Mouse (Mus musculus) liver, adult (tissue): ENCODE data around the gene Spsb4.

Experiments
- GATA4 ChIP-seq: IDR thresholded peaks from 2 replicates; pipeline ENCODE4 v1.6.1; 2014; ENCODE audit warnings: mild to moderate bottlenecking, low read length; ENCODE audit not compliant: insufficient replicate concordance

Spsb4 gene

GRCm38 (mm10) chr9:97019686-97020085 is 1.0 kb upstream of the Spsb4 start:
- TF ChIP-seq GATA4: no peak

- no peak for TF ChIP-seq GATA4
Measured at GRCm38 (mm10) chr9:97019231-97019630, 588 bp upstream of the Spsb4 start.

- no peak for TF ChIP-seq GATA4
Measured at GRCm38 (mm10) chr9:97017811-97018641, 617 bp downstream of the Spsb4 start.

- TF ChIP-seq GATA4: no peak
Measured at GRCm38 (mm10) chr9:97017121-97017810, 1.4 kb downstream of the Spsb4 start.

- TF ChIP-seq GATA4: no peak
Measured at GRCm38 (mm10) chr9:97015751-97016150, 2.9 kb downstream of the Spsb4 start.

GRCm38 (mm10) chr9:97013698-97014097 is 4.9 kb downstream of the Spsb4 start:
- TF ChIP-seq GATA4: no peak

GRCm38 (mm10) chr9:97013153-97013552 is 5.5 kb downstream of the Spsb4 start:
- no peak for TF ChIP-seq GATA4

- TF ChIP-seq GATA4: no peak
Measured at GRCm38 (mm10) chr9:97011454-97012195, 7.0 kb downstream of the Spsb4 start.

GRCm38 (mm10) chr9:97010447-97010846 is 8.2 kb downstream of the Spsb4 start:
- no peak for TF ChIP-seq GATA4

- no peak for TF ChIP-seq GATA4
Measured at GRCm38 (mm10) chr9:97004726-97005125, 13.9 kb downstream of the Spsb4 start.

GRCm38 (mm10) chr9:97003173-97003572 is 15.5 kb downstream of the Spsb4 start:
- TF ChIP-seq GATA4: no peak

- TF ChIP-seq GATA4: no peak
Measured at GRCm38 (mm10) chr9:97002654-97003053, 16.0 kb downstream of the Spsb4 start.

- no peak for TF ChIP-seq GATA4
Measured at GRCm38 (mm10) chr9:97002025-97002424, 16.6 kb downstream of the Spsb4 start.

- no peak for TF ChIP-seq GATA4
Measured at GRCm38 (mm10) chr9:97001458-97001857, 17.2 kb downstream of the Spsb4 start.

GRCm38 (mm10) chr9:96995717-96996116 is 22.9 kb downstream of the Spsb4 start:
- no peak for TF ChIP-seq GATA4

GRCm38 (mm10) chr9:96994733-96995132 is 23.9 kb downstream of the Spsb4 start:
- TF ChIP-seq GATA4: no peak

- TF ChIP-seq GATA4: no peak
Measured at GRCm38 (mm10) chr9:96991118-96991517, 27.5 kb downstream of the Spsb4 start.
